Mouse (Mus musculus) spleen, adult 2 months (tissue): ENCODE measurements around the gene Rims1. TPM values are rescaled to one million over a fixed set of nuclear protein-coding genes. Genes with fewer than 3 reads are reported as not detected.

Source experiments
- DNase-seq, 2 experiments: peaks; one replicate each; pipeline versions ENCODE4 v3.0.0 to v3.0.0-alpha.2; 2012 to 2021; ENCODE audit warnings: low spot score in 2 of 2, low read depth in 1 of 2
- H3K27ac ChIP-seq: fragments of 200-500 bp; 2 replicates; pipeline ENCODE4 v1.5.1; 2012; ENCODE audit warnings: low read length, inconsistent platforms; ENCODE audit not compliant: insufficient read depth
- H3K27me3 ChIP-seq: fragments of 200-500 bp; 2 replicates; pipeline ENCODE4 v1.6.1; 2012; ENCODE audit warnings: mild to moderate bottlenecking, moderate library complexity, low read length, inconsistent platforms; ENCODE audit not compliant: control insufficient read depth, insufficient read depth
- H3K36me3 ChIP-seq: fragments of 200-500 bp; 2 replicates; pipeline ENCODE4 v1.6.1; 2012; ENCODE audit warnings: mild to moderate bottlenecking, low read length, inconsistent platforms; ENCODE audit not compliant: control insufficient read depth, insufficient read depth
- H3K4me1 ChIP-seq: fragments of 200-500 bp; 2 replicates; pipeline ENCODE4 v1.6.1; 2011; ENCODE audit warnings: inconsistent platforms; ENCODE audit not compliant: control insufficient read depth, insufficient read depth, insufficient read length
- H3K4me3 ChIP-seq: fragments of 200-500 bp; 2 replicates; pipeline ENCODE4 v1.5.1; 2011; ENCODE audit warnings: mild to moderate bottlenecking, inconsistent platforms; ENCODE audit not compliant: insufficient read depth, insufficient read length; ENCODE audit errors: extremely low read depth
- CTCF ChIP-seq: fragments of 200-500 bp; IDR thresholded peaks from 2 replicates; pipeline ENCODE4 v1.5.1; 2011; ENCODE audit warnings: mild to moderate bottlenecking, inconsistent platforms; ENCODE audit not compliant: insufficient read depth, insufficient read length, insufficient replicate concordance; ENCODE audit errors: extremely low read depth
- POLR2A ChIP-seq: fragments of 200-500 bp; IDR thresholded peaks from 2 replicates; pipeline ENCODE4 v1.6.1; 2011; ENCODE audit warnings: low read depth, low read length, inconsistent platforms
- WGBS: fragments of 180-500 bp; shearing (Covaris S2); methylation state at CpG from one replicate; pipeline ENCODE4 v1.1.7; 2018; 5-methylcytosine and 5-hydroxymethylcytosine counted together
- polyA plus RNA-seq: library from polyadenylated mRNA; depleted of rRNA; stranded (reverse); fragments of >200 nt; gene quantifications from 2 replicates; pipeline ENCODE4 v1.2.3, GENCODE M21; 2012

The Rims1 gene
- polyA plus RNA-seq, 1 experiment, result 0.05 TPM

DNA sequence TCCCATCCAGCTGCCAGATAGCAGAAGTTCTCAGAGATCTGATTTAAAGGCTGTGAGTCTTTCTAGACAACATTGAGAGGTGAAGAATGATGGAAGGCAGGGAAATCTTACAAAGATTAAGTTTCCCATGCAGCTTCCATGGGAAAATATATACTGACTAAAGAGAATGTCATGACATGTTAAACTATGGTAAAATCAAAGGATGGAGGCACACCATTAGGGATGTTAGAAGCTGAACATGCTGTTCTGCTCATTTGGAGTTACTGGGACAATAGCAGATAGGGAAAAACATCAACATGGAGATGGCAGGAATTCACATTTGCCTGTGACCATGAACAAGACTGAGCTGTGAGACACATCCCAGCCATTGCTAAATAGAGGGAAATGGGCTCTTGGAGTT lies 552.9 kb downstream of the Rims1 start:
- TF ChIP-seq CTCF (no peak), POLR2A (no peak)
- H3K27me3 ChIP-seq, result no peaks in the 10 kb centered on the region
- H3K4me1 ChIP-seq, result no peaks in the 10 kb centered on the region
- H3K4me3 ChIP-seq, result no peak overlapping the region
- no peak for DNase-seq
- no peak overlapping the region for H3K27ac ChIP-seq
- H3K36me3 ChIP-seq, result no peaks in the 10 kb centered on the region

DNA sequence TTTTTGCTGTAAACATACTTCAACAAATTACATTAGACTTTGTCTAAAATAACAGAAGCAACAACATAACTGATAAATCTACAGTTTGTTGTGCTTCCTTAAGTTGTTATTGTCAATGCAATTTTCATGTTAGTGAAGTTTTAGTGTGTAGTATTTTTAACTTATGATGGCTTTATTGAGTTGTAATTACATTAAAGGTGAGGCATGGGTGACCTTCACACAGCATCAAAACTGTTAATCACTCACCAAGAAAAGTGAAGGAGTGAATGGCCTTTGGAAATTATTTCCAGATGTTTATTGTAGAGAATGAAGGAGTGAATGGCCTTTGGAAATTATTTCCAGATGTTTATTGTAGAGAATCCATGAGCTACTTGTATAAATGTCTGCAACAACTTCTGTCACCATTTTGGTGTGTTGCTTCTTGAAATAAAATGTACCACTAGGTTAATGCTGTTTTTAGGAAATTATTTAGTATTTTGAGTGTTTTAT lies 556.9 kb downstream of the Rims1 start:
- TF ChIP-seq CTCF (no peak), POLR2A (no peak)
- no peak for DNase-seq

DNA sequence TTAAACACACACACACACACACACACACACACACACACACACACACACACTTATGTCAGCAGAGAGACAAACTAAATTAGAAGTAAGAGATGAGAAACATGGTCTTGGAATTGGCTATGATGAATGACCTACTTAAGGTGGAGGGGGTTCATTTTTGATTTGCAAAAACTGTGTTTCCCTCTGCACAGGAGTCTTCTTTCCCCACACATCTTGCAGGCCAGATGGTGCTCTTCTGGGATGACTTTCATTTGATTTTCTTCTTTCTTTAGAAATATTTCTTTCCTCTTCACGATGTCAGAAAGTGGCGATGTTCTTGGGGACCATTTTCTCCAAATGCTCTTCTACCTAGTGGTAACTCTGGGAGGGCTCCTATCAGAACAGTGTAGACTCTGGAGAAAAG lies 560.0 kb downstream of the Rims1 start:
- no peak for TF ChIP-seq CTCF
- TF ChIP-seq POLR2A, result no peak
- Histone ChIP-seq H3K4me3 (no peak overlapping the region), H3K27me3 (no peaks in the 10 kb centered on the region), H3K27ac (no peak overlapping the region), H3K4me1 (no peaks in the 10 kb centered on the region), H3K36me3 (no peaks in the 10 kb centered on the region)
- DNase-seq, result no peak
- WGBS, result 90% methylated on average over 2 of the region's 2 CpGs

More for the DNA sequence above, 556.9 kb downstream of the Rims1 start:
- Histone ChIP-seq H3K4me3 (no peak overlapping the region), H3K4me1 (no peaks in the 10 kb centered on the region), H3K36me3 (no peaks in the 10 kb centered on the region), H3K27ac (no peak overlapping the region), H3K27me3 (no peaks in the 10 kb centered on the region)
